ENCODE assay signal across 9 mouse cellular contexts in the genomic region with DNA sequence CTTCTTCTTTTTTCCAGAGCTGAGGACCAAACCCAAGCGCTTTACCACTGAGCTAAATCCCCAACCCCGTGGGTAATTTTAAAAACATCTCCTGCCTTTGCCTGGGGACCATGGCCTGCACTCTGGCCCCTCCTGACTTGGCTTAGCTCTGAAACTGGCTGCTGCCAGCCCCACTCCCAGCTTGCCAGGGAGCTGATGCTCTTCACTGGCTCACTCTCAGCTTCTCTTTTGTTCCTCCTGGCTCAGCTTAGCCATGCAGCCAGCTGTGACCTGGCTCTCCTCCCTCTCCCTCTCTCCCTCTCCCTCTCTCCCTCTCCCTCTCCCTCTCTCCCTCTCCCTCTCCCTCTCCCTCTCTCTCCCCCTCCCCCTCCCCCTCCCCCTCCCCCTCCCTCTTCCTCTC. TPM values are rescaled to one million over a fixed set of nuclear protein-coding genes. Genes with fewer than 3 reads are reported as not detected.
A peak's percentile ranks its signal among the peaks of the same experiment; 100 is the strongest.
DNase-seq lines count a peak whose midpoint lies in the region; ATAC-seq lines count a peak whose summit lies in the region.
"Had no signal": no experiment of that assay in that cellular context is flagged by ENCODE, and none has a peak within 500 bp of the region (broad histone marks: within the 10 kb centered on the region; RNA-seq: fewer than 3 reads in every experiment).

No protein-coding gene starts in this region.

- H3K4me2 ChIP-seq in neural tube, embryonic 14.5 days (ENCODE audit: low read depth, low read length): no peak overlapping the region

- DNase-seq in cerebellum, adult 11-12 months: peak; percentile 36
- DNase-seq in cerebellum, adult 8-10 months: no peak
- DNase-seq in neural tube, embryonic 10.5 days (ENCODE audit: extremely low spot score, low spot score): no peak
- DNase-seq in layer of hippocampus, adult 18-20 months (ENCODE audit: low spot score in 2 of 2): peak; percentile 37 to 55
- DNase-seq in retina, postnatal 1 day: peak; percentile 60
- DNase-seq in spleen, postnatal 14 days (ENCODE audit: low spot score in 2 of 2): no peak

- H3K36me3 ChIP-seq in neural tube, embryonic 14.5 days (ENCODE audit: control insufficient read depth, insufficient read depth, low read length): no peaks in the 10 kb centered on the region

- 67% methylated on average over 2 of the region's 2 CpGs for WGBS in neural tube, embryonic 14.5 days

- H3K9me3 ChIP-seq in neural tube, embryonic 14.5 days (ENCODE audit: control insufficient read depth, low read length): no peaks in the 10 kb centered on the region

- no peak overlapping the region for H3K4me3 ChIP-seq in neural tube, embryonic 14.5 days (ENCODE audit: low read depth, low read length)
- H3K4me3 ChIP-seq: erythroblast, embryonic 14.5 days had no signal

- H3K9ac ChIP-seq in neural tube, embryonic 14.5 days (replicated peaks; ENCODE audit: low read depth, low read length): no peak overlapping the region

- H3K4me1 ChIP-seq in neural tube, embryonic 14.5 days (ENCODE audit: control insufficient read depth, insufficient read depth, low read length): no peaks in the 10 kb centered on the region

- no peak overlapping the region for H3K27ac ChIP-seq in neural tube, embryonic 14.5 days (ENCODE audit: low read depth, low read length)

- peak; percentile 44; the same call in 1 of the 2 replicates for ATAC-seq in neural tube, embryonic 14.5 days (ENCODE audit: low read depth)
- no peak for ATAC-seq in erythroblast, adult 5-6 weeks (replicated peaks; ENCODE audit: low FRiP score, poor library complexity, severe bottlenecking)

- H3K27me3 ChIP-seq in neural tube, embryonic 14.5 days (ENCODE audit: control insufficient read depth, insufficient read depth, low read length): no peaks in the 10 kb centered on the region

RNA-seq across cellular contexts. Expression of a gene that starts 18.7 kb away (rescaled TPM):
- polyA plus RNA-seq in neural tube, embryonic 14.5 days (2014; fragmentation: Nextera tagmentation; extraction: Ambion mirVana): 3.3 and 6.0 TPM in 2 replicates
- total RNA-seq in layer of hippocampus, adult 18-20 months (2021): 10 to 100 TPM; 11.3 to 13.6 TPM
- 1.2 TPM in 1 of 2 replicates, not detected in the other for total RNA-seq in erythroblast, adult 5-6 weeks (2015; ENCODE audit: low replicate concordance)
- total RNA-seq in erythroblast, adult 5-6 weeks (2017; ENCODE audit: low replicate concordance): 0.94 and 1.5 TPM in 2 replicates

RNA-seq across cellular contexts. Expression of a gene that starts 30.6 kb away (rescaled TPM):
- polyA plus RNA-seq in neural tube, embryonic 14.5 days (2014; fragmentation: Nextera tagmentation; extraction: Ambion mirVana): 0.09 and 0.17 TPM in 2 replicates
- total RNA-seq in layer of hippocampus, adult 18-20 months (2021): under 1 TPM; 0.18 to 0.30 TPM
- total RNA-seq in erythroblast, adult 5-6 weeks (2015; ENCODE audit: low replicate concordance): 29.0 and 34.4 TPM in 2 replicates
- total RNA-seq in erythroblast, adult 5-6 weeks (2017; ENCODE audit: low replicate concordance): 4.0 and 10.4 TPM in 2 replicates

RNA-seq across cellular contexts. Expression of a gene that starts 49.2 kb away (rescaled TPM):
- 8.4 and 9.1 TPM in 2 replicates for polyA plus RNA-seq in neural tube, embryonic 14.5 days (2014; fragmentation: Nextera tagmentation; extraction: Ambion mirVana)
- total RNA-seq in layer of hippocampus, adult 18-20 months (2021): 1 to 10 TPM; 6.3 to 7.5 TPM
- total RNA-seq in erythroblast, adult 5-6 weeks (2015; ENCODE audit: low replicate concordance): 0.42 and 1.2 TPM in 2 replicates
- total RNA-seq in erythroblast, adult 5-6 weeks (2017; ENCODE audit: low replicate concordance): 1.0 and 1.3 TPM in 2 replicates

RNA-seq across cellular contexts. Expression of a gene that starts 52.8 kb away (rescaled TPM):
- polyA plus RNA-seq in neural tube, embryonic 14.5 days (2014; fragmentation: Nextera tagmentation; extraction: Ambion mirVana): 77.7 and 78.9 TPM in 2 replicates
- 10 to 100 TPM; 35.0 to 38.6 TPM for total RNA-seq in layer of hippocampus, adult 18-20 months (2021)
- total RNA-seq in erythroblast, adult 5-6 weeks (2015; ENCODE audit: low replicate concordance): 15.6 and 18.8 TPM in 2 replicates
- 20.2 and 34.8 TPM in 2 replicates for total RNA-seq in erythroblast, adult 5-6 weeks (2017; ENCODE audit: low replicate concordance)

Comparison
In these comparisons a context has a peak if more than half of its experiments do, and no peak if none do; other contexts are left out.
1. DNase-seq: peak in cerebellum, adult 11-12 months (single experiment), layer of hippocampus, adult 18-20 months (2 of 2) and retina, postnatal 1 day (single experiment); none in cerebellum, adult 8-10 months (single experiment), neural tube, embryonic 10.5 days (single experiment) and spleen, postnatal 14 days (0 of 2).
2. RNA of a gene that starts 18.7 kb away (total RNA-seq): 11.3 to 13.6 TPM in layer of hippocampus, adult 18-20 months; 0.94 to 1.5 TPM in erythroblast, adult 5-6 weeks; every median in the first group is over 4 times any median in the second.